Mouse (Mus musculus): ENCODE data around the gene Gm20388.

- no peak for TF ChIP-seq CTCF (IDR thresholded peaks at IDR 0.05; ENCODE audit: borderline replicate concordance, extremely low read depth, insufficient read depth, insufficient read length)
- no peak for TF ChIP-seq POLR2A (IDR thresholded peaks at IDR 0.05; ENCODE audit: borderline replicate concordance, extremely low read depth, insufficient read depth, insufficient read length, poor library complexity, severe bottlenecking)
Observed at GRCm38 (mm10) chr8:123046706-123047105, 3136.1 kb downstream of the Gm20388 start.

Measured in brain, embryonic 14.5 days (tissue).